Mouse (Mus musculus) limb, embryonic 14.5 days (tissue): ENCODE measurements around the gene Frem3. TPM values are rescaled to one million over a fixed set of nuclear protein-coding genes. Genes with fewer than 3 reads are reported as not detected.

Experiments
- ATAC-seq: fragments of 200-750 bp; cut with Nextera tagmentation; 2 replicates; pipeline ENCODE4 v1.8.0; 2017; ENCODE audit warnings: low read depth, moderate number of reproducible peaks, moderate TSS enrichment; ENCODE audit not compliant: low FRiP score
- DNase-seq: peaks from one replicate; pipeline ENCODE4 v3.0.0-alpha.2; 2015; ENCODE audit warnings: low spot score
- H3K27ac ChIP-seq: fragments of 300-500 bp; sonication (generic); replicated peaks from 2 replicates; pipeline ENCODE4 v1.5.1; 2014; ENCODE audit warnings: low read depth, mild to moderate bottlenecking, low read length, moderate library complexity, mixed read lengths
- H3K27me3 ChIP-seq: fragments of 300-500 bp; sonication (generic); 2 replicates; pipeline ENCODE4 v1.6.1; 2014; ENCODE audit warnings: low read length, mixed read lengths; ENCODE audit not compliant: control insufficient read depth, insufficient read depth
- H3K36me3 ChIP-seq: fragments of 300-500 bp; sonication (generic); 2 replicates; pipeline ENCODE4 v1.6.1; 2014; ENCODE audit warnings: mild to moderate bottlenecking, low read length, moderate library complexity, mixed read lengths; ENCODE audit not compliant: control insufficient read depth, insufficient read depth
- H3K4me1 ChIP-seq: fragments of 300-500 bp; sonication (generic); 2 replicates; pipeline ENCODE4 v1.6.1; 2014; ENCODE audit warnings: antibody characterized with exemption, low read length, mixed read lengths; ENCODE audit not compliant: control insufficient read depth, insufficient read depth
- H3K4me2 ChIP-seq: fragments of 300-500 bp; sonication (generic); replicated peaks from 2 replicates; pipeline ENCODE4 v1.6.1; 2014; ENCODE audit warnings: low read depth, mild to moderate bottlenecking, low read length, moderate library complexity; ENCODE audit not compliant: severe bottlenecking
- H3K4me3 ChIP-seq: fragments of 300-500 bp; sonication (generic); replicated peaks from 2 replicates; pipeline ENCODE4 v1.5.1; 2014; ENCODE audit warnings: low read length
- H3K9ac ChIP-seq: fragments of 300-500 bp; sonication (generic); 2 replicates; pipeline ENCODE4 v1.6.1; 2014; ENCODE audit warnings: mild to moderate bottlenecking, low read depth, low read length, moderate library complexity; ENCODE audit not compliant: severe bottlenecking
- H3K9me3 ChIP-seq: fragments of 300-500 bp; sonication (generic); 2 replicates; pipeline ENCODE4 v1.6.1; 2016; ENCODE audit warnings: low read length; ENCODE audit not compliant: control insufficient read depth
- POLR2A ChIP-seq: fragments of 200-500 bp; IDR thresholded peaks from 2 replicates; pipeline ENCODE4 v1.8.0; 2012; ENCODE audit warnings: inconsistent platforms, mild to moderate bottlenecking, moderate library complexity, borderline replicate concordance; ENCODE audit not compliant: insufficient read depth, insufficient read length; ENCODE audit errors: extremely low read depth
- WGBS: fragments of 180-500 bp; shearing (Covaris S2); extraction: QIAGEN DNeasy Blood & Tissue Kit; methylation state at CpG from one replicate; pipeline ENCODE4 v1.1.7; 2014; 5-methylcytosine and 5-hydroxymethylcytosine counted together
- polyA plus RNA-seq, 2 experiments: library from polyadenylated mRNA; depleted of rRNA in 1 of 2; stranded (reverse) in 1 of 2; unstranded in 1 of 2; fragments of >200 nt; fragmentation: Nextera tagmentation in 1 of 2; extraction: Ambion mirVana in 1 of 2; gene quantifications; 2 replicates each; pipeline versions ENCODE4 v1.2.1 to v1.2.3; 2012 to 2014

The Frem3 gene
- polyA plus RNA-seq, 2 experiments: 0.10 to 0.21 TPM

- no peak overlapping the region for H3K9ac ChIP-seq
- no peak overlapping the region for H3K4me3 ChIP-seq
- H3K36me3 ChIP-seq: no peaks in the 10 kb centered on the region
- WGBS: 85% methylated on average over 2 of the region's 2 CpGs
- TF ChIP-seq POLR2A: no peak
- no peaks in the 10 kb centered on the region for H3K4me1 ChIP-seq
- no peak for ATAC-seq
- H3K4me2 ChIP-seq: no peak overlapping the region
- H3K27me3 ChIP-seq: no peaks in the 10 kb centered on the region
- DNase-seq: no peak
- H3K27ac ChIP-seq: no peak overlapping the region
- no peaks in the 10 kb centered on the region for H3K9me3 ChIP-seq
Measured at GRCm38 (mm10) chr8:80577126-80577525, 33.8 kb upstream of the Frem3 start.

GRCm38 (mm10) chr8:80579038-80579437, 31.8 kb upstream of the Frem3 start:
- Histone ChIP-seq H3K9ac (no peak overlapping the region), H3K9me3 (no peaks in the 10 kb centered on the region), H3K27me3 (no peaks in the 10 kb centered on the region), H3K4me1 (no peaks in the 10 kb centered on the region), H3K36me3 (no peaks in the 10 kb centered on the region), H3K4me2 (no peak overlapping the region), H3K4me3 (no peak overlapping the region), H3K27ac (no peak overlapping the region)
- ATAC-seq (no peak), DNase-seq (no peak)
- 78% methylated on average over 1 of the region's 1 CpGs for WGBS
- no peak for TF ChIP-seq POLR2A

GRCm38 (mm10) chr8:80592626-80593025, 18.3 kb upstream of the Frem3 start:
- Histone ChIP-seq H3K27me3 (no peaks in the 10 kb centered on the region), H3K4me2 (no peak overlapping the region), H3K4me3 (no peak overlapping the region), H3K27ac (no peak overlapping the region), H3K9ac (no peak overlapping the region), H3K4me1 (peaks cover 4% of the 10 kb centered on the region; the same call in 1 of the 2 replicates), H3K36me3 (no peaks in the 10 kb centered on the region), H3K9me3 (no peaks in the 10 kb centered on the region)
- ATAC-seq (no peak), DNase-seq (no peak)
- no peak for TF ChIP-seq POLR2A
- WGBS: 45% methylated on average over 5 of the region's 5 CpGs

GRCm38 (mm10) chr8:80600600-80601170, 10.2 kb upstream of the Frem3 start:
- no peak overlapping the region for H3K4me3 ChIP-seq
- no peak overlapping the region for H3K27ac ChIP-seq
- no peak overlapping the region for H3K9ac ChIP-seq
- no peaks in the 10 kb centered on the region for H3K4me1 ChIP-seq
- no peak for DNase-seq
- H3K27me3 ChIP-seq: no peaks in the 10 kb centered on the region
- no peak overlapping the region for H3K4me2 ChIP-seq
- no peak for ATAC-seq
- H3K9me3 ChIP-seq: no peaks in the 10 kb centered on the region
- WGBS: 70% methylated on average over 6 of the region's 6 CpGs
- no peak for TF ChIP-seq POLR2A
- no peaks in the 10 kb centered on the region for H3K36me3 ChIP-seq

GRCm38 (mm10) chr8:80601886-80602285, 9.0 kb upstream of the Frem3 start:
- Histone ChIP-seq H3K9me3 (no peaks in the 10 kb centered on the region), H3K4me3 (no peak overlapping the region), H3K27ac (no peak overlapping the region), H3K4me1 (no peaks in the 10 kb centered on the region), H3K36me3 (no peaks in the 10 kb centered on the region), H3K4me2 (no peak overlapping the region), H3K27me3 (no peaks in the 10 kb centered on the region), H3K9ac (no peak overlapping the region)
- TF ChIP-seq POLR2A: no peak
- ATAC-seq: no peak
- 73% methylated on average over 4 of the region's 4 CpGs for WGBS
- DNase-seq: no peak
